Mouse (Mus musculus): ENCODE measurements around the gene Cldn15. TPM values are rescaled to one million over a fixed set of nuclear protein-coding genes. Genes with fewer than 3 reads are reported as not detected.

Cldn15 gene
- total RNA-seq, 2 experiments from 2014 or later: 8.9 to 11.2 TPM

Small RNA genes within 50 kb of the gene (microRNA-seq; reads per million reads assigned to microRNA genes)
- gene Mir702: 10.5 to 260 reads per million in 2 experiments

Other genes with a start within 250 kb of the Cldn15 start
- gene Col26a1, start 83.4 kb upstream of the Cldn15 start, total RNA-seq (2021): 1 to 10 TPM; 5.2 to 6.6 TPM
- gene Ift22, start 58.5 kb upstream of the Cldn15 start, total RNA-seq (2021): 10 to 100 TPM; 10.7 to 12.0 TPM
- gene Fis1, start 13.3 kb upstream of the Cldn15 start, total RNA-seq (2021): 100 to 1,000 TPM; 166 to 167 TPM
- 10 to 100 TPM; 40.3 to 42.2 TPM for gene Plod3, start 20.4 kb downstream of the Cldn15 start, total RNA-seq (2021)
- 10 to 100 TPM; 50.4 to 54.9 TPM for gene Znhit1, start 21.4 kb downstream of the Cldn15 start, total RNA-seq (2021)
- not detected for gene Vgf, start 59.8 kb downstream of the Cldn15 start, total RNA-seq (2021)
- 10 to 100 TPM; 41.9 to 50.2 TPM for gene Ap1s1, start 79.5 kb downstream of the Cldn15 start, total RNA-seq (2021)
- 10 to 100 TPM; 12.5 TPM for gene Serpine1, start 105.7 kb downstream of the Cldn15 start, total RNA-seq (2021)
- 10 to 100 TPM; 19.4 to 20.4 TPM for gene Trim56, start 149.6 kb downstream of the Cldn15 start, total RNA-seq (2021)
- not detected for gene Muc3, start 182.7 kb downstream of the Cldn15 start, total RNA-seq (2021)
- gene Muc3a, start 245.8 kb downstream of the Cldn15 start, total RNA-seq (2021): under 1 TPM; 0.56 to 0.62 TPM